Mouse (Mus musculus): Measurements from ENCODE around the gene Mtif2. TPM values are rescaled to one million over a fixed set of nuclear protein-coding genes. Genes with fewer than 3 reads are reported as not detected.

Mtif2 gene
- polyA plus RNA-seq (2015; fragmentation: Nextera tagmentation; extraction: Ambion mirVana) = 63.7 and 63.9 TPM in 2 replicates

DNA sequence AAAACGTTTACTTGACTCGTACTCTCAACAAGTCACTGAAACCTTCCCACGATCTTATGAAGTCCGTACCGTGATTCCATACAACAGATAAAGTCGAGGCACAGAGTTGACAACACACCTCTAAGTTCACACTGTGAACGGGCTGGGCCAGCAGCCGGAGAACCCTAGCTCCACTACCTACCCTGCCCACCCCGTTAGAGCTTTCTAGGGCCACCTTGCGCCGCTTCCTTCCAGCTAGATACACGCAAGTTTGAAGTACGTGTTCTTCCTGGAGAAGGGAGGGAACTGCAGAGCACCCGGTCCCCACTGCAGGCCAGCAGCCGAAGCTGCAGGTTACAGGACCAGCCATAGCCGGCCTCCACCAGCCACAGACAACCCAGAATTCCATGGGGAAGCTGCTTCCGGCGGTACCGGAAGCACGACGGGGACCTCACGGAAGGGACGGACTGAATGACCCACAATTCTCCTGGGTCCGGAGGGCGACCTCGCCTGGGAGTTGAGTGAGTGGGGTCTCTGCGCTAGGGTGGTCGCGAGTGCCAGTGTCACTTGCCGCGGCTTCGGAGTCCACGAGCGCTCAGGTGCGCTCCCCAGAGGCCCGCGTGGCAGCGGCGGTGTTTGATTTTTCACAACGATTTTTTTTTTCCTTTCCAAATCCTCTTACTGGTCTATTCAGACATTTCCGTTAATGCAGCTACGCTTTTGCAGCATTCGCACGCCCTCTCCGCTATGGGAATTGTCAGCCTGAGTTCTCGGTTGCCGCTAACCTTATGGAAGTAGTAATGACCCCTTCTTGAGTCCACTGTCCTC, at the start of gene Mtif2:
Gene Mtif2, plus strand, starts transcription at position 421 of the 807 bp plus-strand sequence.
- Histone ChIP-seq H3K4me3 (peak within 1 kb of the TSS; percentile 58), H3K27me3 (no peaks in the 10 kb centered on the region), H3K36me3 (ENCODE audit: poor library complexity, severe bottlenecking) (peaks cover 13% of the 10 kb centered on the region; the same call in 1 of the 2 replicates), H3K27ac (peak within 1 kb of the TSS; percentile 81), H3K4me2 (peak within 1 kb of the TSS; percentile 77), H3K9ac (peak within 1 kb of the TSS; percentile 81), H3K9me3 (replicated peaks) (no peaks in the 10 kb centered on the region), H3K4me1 (peaks cover 21% of the 10 kb centered on the region)
- ATAC-seq = peak; percentile 97
- 3% methylated on average over 47 of the region's 47 CpGs for WGBS

DNA sequence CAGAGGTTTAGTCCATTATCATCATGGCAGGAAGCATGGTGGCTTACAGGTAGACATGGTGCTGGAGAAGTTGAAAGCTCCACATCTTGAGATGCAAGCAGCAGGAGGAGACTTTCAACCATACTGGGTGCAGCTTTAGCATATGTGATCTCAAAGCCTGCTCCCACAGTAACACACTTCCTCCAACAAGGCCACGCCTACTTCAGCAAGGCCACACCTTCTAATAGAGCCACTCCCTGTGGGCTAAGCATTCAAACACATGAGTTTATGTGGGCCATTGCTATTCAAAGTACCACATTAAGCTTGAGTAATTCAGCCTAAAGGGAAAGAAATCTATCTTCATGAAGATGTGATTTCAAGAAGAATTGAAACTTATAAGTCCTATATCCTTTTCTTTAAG, 33.1 kb upstream of the Mtif2 start:
- H3K4me2 ChIP-seq = no peak overlapping the region
- 87% methylated on average over 1 of the region's 1 CpGs for WGBS
- H3K9ac ChIP-seq = no peak overlapping the region

DNA sequence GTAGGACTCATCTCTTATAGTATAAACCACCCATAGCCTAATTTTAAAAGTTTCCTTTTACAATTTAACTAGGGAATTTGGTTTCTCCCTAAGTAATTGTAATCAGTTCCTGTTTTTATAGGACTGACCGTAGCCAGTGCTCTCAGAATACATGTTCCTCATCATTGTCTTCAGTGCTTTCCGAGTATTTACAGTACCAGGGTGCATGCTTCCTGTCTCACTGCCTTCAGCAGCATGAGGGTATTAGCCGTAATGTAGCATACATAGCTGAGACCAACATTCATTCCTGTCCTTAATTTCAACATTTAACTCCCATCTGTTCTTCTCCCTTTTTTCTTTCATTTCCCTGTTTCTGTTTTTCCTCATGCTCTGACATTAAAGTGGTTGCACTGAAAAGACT, 29.2 kb upstream of the Mtif2 start:
- H3K27me3 ChIP-seq = no peaks in the 10 kb centered on the region

More for the DNA sequence above, 33.1 kb upstream of the Mtif2 start:
- no peak for ATAC-seq
- Histone ChIP-seq H3K4me3 (no peak overlapping the region), H3K9me3 (replicated peaks) (no peaks in the 10 kb centered on the region), H3K27me3 (no peaks in the 10 kb centered on the region), H3K4me1 (no peaks in the 10 kb centered on the region), H3K36me3 (ENCODE audit: poor library complexity, severe bottlenecking) (peaks cover 51% of the 10 kb centered on the region), H3K27ac (no peak overlapping the region)

DNA sequence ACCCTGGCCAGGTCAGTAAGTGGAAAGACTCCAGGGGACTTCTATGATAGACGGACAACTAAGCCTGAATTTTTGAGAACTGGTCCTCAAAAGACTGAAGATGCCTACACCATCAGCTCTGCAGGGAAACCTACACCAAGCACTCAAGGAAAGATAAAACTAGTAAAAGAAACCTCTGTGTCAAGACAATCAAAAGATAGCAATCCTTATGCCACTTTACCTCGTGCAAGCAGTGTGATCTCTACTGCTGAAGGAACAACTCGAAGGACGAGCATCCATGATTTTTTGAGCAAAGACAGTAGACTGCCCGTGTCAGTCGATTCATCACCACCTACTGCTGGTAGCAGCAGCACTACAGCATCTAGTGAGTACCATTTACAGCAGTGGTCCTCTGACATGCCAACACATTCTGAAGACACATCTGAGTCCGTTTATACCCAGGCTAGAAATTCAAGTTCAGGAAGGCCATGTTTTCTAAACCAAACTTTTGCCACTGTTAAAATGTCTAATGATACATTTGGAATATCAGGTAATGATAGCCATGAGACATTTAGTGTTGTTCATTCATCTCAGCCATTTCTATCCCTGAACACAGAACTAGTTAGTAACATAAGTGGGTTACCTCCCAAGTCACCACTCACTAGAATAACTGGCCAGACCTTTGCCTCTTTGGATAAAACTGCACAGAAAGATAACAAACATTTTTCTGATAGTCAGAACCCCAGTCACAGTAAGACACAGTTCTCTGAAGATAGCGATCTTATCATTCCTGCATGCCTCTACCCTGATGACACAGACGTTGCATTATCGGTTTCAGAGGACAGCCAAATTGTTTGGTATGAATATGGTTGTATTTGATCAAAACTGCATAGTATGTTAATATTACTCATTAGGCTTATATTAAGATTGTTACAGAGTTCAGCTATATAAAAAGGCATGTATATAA, 22.0 kb upstream of the Mtif2 start:
- Histone ChIP-seq H3K9ac (no peak overlapping the region), H3K4me1 (no peaks in the 10 kb centered on the region), H3K9me3 (replicated peaks) (no peaks in the 10 kb centered on the region), H3K4me3 (no peak overlapping the region), H3K36me3 (ENCODE audit: poor library complexity, severe bottlenecking) (peaks cover 39% of the 10 kb centered on the region), H3K4me2 (no peak overlapping the region), H3K27me3 (no peaks in the 10 kb centered on the region), H3K27ac (no peak overlapping the region)
- WGBS = 91% methylated on average over 10 of the region's 10 CpGs
- ATAC-seq = no peak

More for the DNA sequence above, 29.2 kb upstream of the Mtif2 start:
- ATAC-seq = no peak
- H3K4me3 ChIP-seq = no peak overlapping the region
- no peak overlapping the region for H3K4me2 ChIP-seq
- 87% methylated on average over 3 of the region's 3 CpGs for whole genome bisulfite sequencing
- peaks cover 45% of the 10 kb centered on the region for H3K36me3 ChIP-seq (ENCODE audit: poor library complexity, severe bottlenecking)
- H3K9me3 ChIP-seq (replicated peaks) = no peaks in the 10 kb centered on the region
- no peak overlapping the region for H3K9ac ChIP-seq
- no peaks in the 10 kb centered on the region for H3K4me1 ChIP-seq
- H3K27ac ChIP-seq = no peak overlapping the region

DNA sequence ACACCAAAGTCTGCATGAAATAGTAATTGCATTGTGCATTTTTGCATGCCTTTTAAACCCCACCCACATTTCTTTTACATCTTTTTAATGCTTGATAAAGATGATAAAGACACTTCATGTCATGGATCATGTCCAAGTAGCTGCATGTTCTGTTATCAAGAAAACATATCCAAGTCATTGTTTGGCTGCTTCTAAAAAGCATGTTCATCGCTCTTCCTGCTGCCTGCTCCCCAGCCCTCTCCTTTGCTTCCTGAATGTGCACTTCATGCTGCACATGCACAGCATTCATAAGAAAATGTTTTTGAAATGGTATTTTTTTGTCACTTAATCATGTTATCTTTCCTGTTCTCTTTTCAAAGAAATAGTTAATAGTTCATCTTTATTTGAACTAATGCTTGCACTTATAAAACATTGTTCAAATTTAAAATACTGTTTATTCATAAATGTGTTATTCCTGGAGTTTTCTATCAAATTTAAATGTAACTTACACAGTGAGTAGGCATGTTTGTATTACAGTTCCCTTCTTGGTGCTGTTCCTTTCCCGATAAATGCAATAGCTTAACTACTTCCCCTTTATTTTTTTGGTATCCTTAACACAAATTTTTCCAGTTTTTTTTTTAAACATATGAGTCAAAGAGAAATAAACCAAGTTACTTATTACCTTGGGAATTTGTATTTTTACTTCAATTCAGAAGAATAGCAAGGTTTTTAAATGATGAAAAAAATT, 21.1 kb upstream of the Mtif2 start:
- Histone ChIP-seq H3K27me3 (no peaks in the 10 kb centered on the region), H3K36me3 (ENCODE audit: poor library complexity, severe bottlenecking) (peaks cover 38% of the 10 kb centered on the region), H3K9ac (no peak overlapping the region), H3K27ac (no peak overlapping the region), H3K4me3 (no peak overlapping the region), H3K4me2 (no peak overlapping the region), H3K4me1 (no peaks in the 10 kb centered on the region), H3K9me3 (replicated peaks) (no peaks in the 10 kb centered on the region)
- 97% methylated on average over 2 of the region's 2 CpGs for WGBS
- no peak for ATAC-seq

DNA sequence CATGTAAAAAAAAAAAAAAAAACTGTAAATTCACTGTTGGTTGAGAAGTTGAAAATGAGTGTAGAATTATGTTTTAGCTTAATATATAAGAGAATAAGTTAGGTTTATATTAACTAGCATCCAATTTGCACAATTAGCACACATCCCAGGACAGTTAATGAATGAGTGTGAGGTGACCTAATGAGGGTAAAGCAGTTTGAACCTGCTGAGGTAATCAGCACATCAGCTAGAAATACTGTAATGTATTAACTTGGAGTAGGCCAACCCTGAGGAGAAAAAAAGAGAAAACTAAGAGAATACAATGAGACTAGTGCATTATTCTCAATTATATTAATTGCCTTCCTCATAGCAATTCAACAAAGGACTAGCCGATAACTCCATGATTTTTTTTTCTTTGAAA, 16.8 kb upstream of the Mtif2 start:
- Histone ChIP-seq H3K4me1 (peaks cover 9% of the 10 kb centered on the region; the same call in 1 of the 2 replicates), H3K4me2 (no peak overlapping the region), H3K27ac (no peak overlapping the region), H3K36me3 (ENCODE audit: poor library complexity, severe bottlenecking) (peaks cover 33% of the 10 kb centered on the region), H3K9ac (no peak overlapping the region), H3K9me3 (replicated peaks) (no peaks in the 10 kb centered on the region), H3K4me3 (no peak overlapping the region), H3K27me3 (no peaks in the 10 kb centered on the region)
- WGBS = 93% methylated on average over 1 of the region's 1 CpGs
- ATAC-seq = no peak

DNA sequence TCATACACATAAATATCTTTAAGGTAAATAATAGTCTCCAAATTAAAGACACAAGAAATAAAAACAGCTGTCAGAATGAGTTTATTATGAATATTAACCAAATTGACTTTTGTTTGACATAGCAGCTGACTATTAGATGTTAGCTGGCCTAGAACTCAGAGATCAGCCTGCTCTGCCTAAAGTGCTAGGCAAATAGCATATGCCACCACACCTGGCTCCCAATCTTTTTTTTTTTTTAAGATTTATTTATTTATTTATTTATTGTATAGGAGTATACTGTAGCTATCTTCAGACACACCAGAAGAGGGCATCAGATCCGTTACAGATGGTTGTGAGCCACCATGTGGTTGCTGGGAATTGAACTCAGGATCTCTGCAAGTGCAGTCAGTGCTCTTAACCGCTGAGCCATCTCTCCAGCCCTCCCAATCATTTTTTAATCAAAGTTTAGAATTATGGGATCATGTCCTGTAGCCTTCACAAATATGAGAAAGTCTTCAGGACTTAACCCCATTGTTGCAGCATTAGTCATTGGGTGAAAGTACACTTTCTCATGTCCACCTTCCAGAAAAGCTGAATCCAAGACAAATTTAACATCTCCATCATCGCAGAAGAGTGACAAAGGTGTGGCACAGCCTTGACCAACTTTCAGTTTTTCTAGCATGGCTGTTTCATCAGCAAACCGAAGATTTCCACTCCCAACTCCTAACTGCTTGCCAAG, 13.2 kb upstream of the Mtif2 start:
- Histone ChIP-seq H3K36me3 (ENCODE audit: poor library complexity, severe bottlenecking) (peaks cover 18% of the 10 kb centered on the region; the same call in 1 of the 2 replicates), H3K4me3 (no peak overlapping the region), H3K27me3 (no peaks in the 10 kb centered on the region), H3K9ac (no peak overlapping the region), H3K4me2 (no peak overlapping the region), H3K4me1 (peaks cover 10% of the 10 kb centered on the region; the same call in 1 of the 2 replicates), H3K27ac (no peak overlapping the region), H3K9me3 (replicated peaks) (no peaks in the 10 kb centered on the region)
- no peak for ATAC-seq
- WGBS = 90% methylated on average over 4 of the region's 4 CpGs

DNA sequence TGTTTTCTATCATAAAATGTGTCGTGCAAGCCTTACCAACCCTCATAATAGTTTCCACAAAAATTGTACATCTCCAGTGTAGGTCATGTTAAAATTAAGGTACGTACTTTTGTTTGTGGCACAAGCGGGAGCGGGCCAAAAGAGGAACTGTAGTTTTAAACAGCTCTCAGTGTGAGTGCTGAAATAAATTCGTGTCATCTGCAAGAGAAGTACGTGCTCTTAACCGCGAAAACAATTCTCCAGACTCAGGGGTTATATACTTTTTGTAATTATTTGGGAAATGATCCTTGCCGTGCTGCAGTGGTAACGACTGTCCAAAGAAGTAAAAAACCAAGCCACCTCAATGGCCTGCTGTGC, 11.9 kb upstream of the Mtif2 start:
- peak overlapping the region; percentile 66 for H3K9ac ChIP-seq
- peak overlapping the region; percentile 68 for H3K4me2 ChIP-seq
- H3K4me3 ChIP-seq = peak overlapping the region; percentile 58
- ATAC-seq = no peak
- no peaks in the 10 kb centered on the region for H3K9me3 ChIP-seq (replicated peaks)
- 27% methylated on average over 10 of the region's 10 CpGs for WGBS
- peak overlapping the region; percentile 48 for H3K27ac ChIP-seq
- peaks cover 10% of the 10 kb centered on the region; the same call in 1 of the 2 replicates for H3K4me1 ChIP-seq
- no peaks in the 10 kb centered on the region for H3K27me3 ChIP-seq
- peaks cover 18% of the 10 kb centered on the region; the same call in 1 of the 2 replicates for H3K36me3 ChIP-seq (ENCODE audit: poor library complexity, severe bottlenecking)

DNA sequence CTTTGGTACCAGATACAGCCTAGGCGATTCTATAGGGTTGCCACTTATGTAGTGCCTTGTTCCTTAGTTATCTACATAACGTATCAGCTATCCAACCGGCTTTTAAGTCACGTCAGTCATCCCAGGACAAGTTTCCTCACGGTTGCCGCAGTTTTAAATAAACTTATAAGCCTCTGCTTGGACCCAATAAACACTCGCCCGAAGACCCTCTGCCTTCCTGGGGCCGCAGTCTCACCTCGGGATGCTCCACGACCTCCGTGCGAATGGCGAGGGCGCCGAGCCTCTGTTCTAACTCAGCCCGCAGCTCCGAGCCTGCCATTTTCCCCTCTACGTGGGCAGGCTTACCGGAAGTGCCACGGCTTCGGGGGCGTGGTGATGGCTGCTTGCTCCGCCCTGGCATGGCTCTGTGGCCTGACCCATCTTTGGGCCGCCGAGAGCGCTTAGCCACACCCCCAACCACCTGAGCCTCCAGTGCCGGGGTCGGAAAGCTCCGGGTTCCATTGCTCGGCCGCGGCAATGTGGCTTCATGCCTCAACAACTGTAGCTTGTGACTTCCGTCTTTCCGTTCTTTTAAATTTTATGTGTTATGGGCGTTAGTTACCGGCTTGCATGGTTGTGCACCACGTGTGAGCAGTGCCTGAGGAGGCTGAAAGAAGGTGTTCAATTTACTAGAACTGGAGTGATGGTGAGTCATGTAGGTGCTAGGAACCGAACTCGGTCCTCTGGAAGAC, 11.4 kb upstream of the Mtif2 start, which contains the start of gene Prorsd1:
Gene Prorsd1, minus strand, starts transcription at position 352 of the 731 bp plus-strand sequence.
- 3% methylated on average over 40 of the region's 40 CpGs for WGBS
- Histone ChIP-seq H3K4me1 (peaks cover 10% of the 10 kb centered on the region; the same call in 1 of the 2 replicates), H3K9ac (peak within 1 kb of the TSS; percentile 66), H3K9me3 (replicated peaks) (no peaks in the 10 kb centered on the region), H3K27me3 (no peaks in the 10 kb centered on the region), H3K36me3 (ENCODE audit: poor library complexity, severe bottlenecking) (peaks cover 16% of the 10 kb centered on the region; the same call in 1 of the 2 replicates), H3K4me3 (peak within 1 kb of the TSS; percentile 58), H3K4me2 (peak within 1 kb of the TSS; percentile 68), H3K27ac (peak within 1 kb of the TSS; percentile 48)
- peak; percentile 99 for ATAC-seq

DNA sequence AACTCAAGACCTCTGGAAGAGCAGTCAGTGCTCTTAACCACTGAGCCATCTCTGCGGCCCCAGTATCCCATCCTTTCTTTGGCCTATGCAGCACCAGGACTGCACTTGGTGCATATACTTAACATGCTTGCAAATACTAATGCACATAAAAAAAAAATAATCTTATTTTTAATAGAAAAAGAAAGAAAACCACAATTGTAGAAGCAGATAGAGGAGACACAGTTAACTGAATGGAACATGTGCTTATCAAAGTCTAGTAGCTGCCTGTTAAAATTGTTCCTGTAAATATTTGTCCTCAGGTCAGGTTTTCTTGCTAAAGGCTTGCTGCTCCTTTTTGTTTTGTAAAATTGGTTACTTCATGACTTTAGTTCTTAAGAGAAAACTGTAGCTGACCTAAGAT, 12.0 kb downstream of the Mtif2 start:
- Histone ChIP-seq H3K4me2 (no peak overlapping the region), H3K4me1 (no peaks in the 10 kb centered on the region), H3K9ac (no peak overlapping the region), H3K27ac (no peak overlapping the region), H3K4me3 (no peak overlapping the region), H3K36me3 (ENCODE audit: poor library complexity, severe bottlenecking) (peaks cover 72% of the 10 kb centered on the region), H3K9me3 (replicated peaks) (no peaks in the 10 kb centered on the region), H3K27me3 (no peaks in the 10 kb centered on the region)
- 97% methylated on average over 1 of the region's 1 CpGs for WGBS
- ATAC-seq = no peak

All from forebrain, embryonic 13.5 days (tissue).